Mouse (Mus musculus): ENCODE data around the gene Pym1. TPM values are rescaled to one million over a fixed set of nuclear protein-coding genes. Genes with fewer than 3 reads are reported as not detected.

The Pym1 gene
- polyA plus RNA-seq (2017; shearing (Covaris generic)) = 31.6 TPM

GRCm38 (mm10) chr10:128747646-128748251 lies at the start of gene Pym1:
Pym1 (plus strand) TSS chr10:128747889.

GRCm38 (mm10) chr10:128703895-128704294 lies 43.8 kb upstream of the Pym1 start, which contains the start of gene Pmel:
Pmel (plus strand) TSS chr10:128704195.

GRCm38 (mm10) chr10:128704491-128705316 lies 43.0 kb upstream of the Pym1 start, which contains the start of gene Cdk2:
Cdk2 (minus strand) TSS chr10:128705031.

GRCm38 (mm10) chr10:128744680-128745601 lies 2.7 kb upstream of the Pym1 start, which contains the start of gene Dgka:
Dgka (minus strand) TSS chr10:128744855.

GRCm38 (mm10) chr10:128790398-128791124 lies 42.9 kb downstream of the Pym1 start, which contains the start of gene Mmp19:
Mmp19 (plus strand) TSS chr10:128790910.

GRCm38 (mm10) chr10:128803771-128804270 lies 56.1 kb downstream of the Pym1 start, which contains the start of gene Dnajc14:
Dnajc14 (plus strand) TSS chr10:128804062.

GRCm38 (mm10) chr10:128804271-128805091 lies 56.8 kb downstream of the Pym1 start, which contains the start of gene Tmem198b:
Tmem198b (minus strand) TSS chr10:128804370.

Other genes starting within 250 kb of the Pym1 start
- gene Myl6b, start 249.2 kb upstream of the Pym1 start, polyA plus RNA-seq (2017; shearing (Covaris generic)) = 5.6 TPM
- 212 TPM for gene Esyt1, start 222.0 kb upstream of the Pym1 start, polyA plus RNA-seq (2017; shearing (Covaris generic))
- 40.2 TPM for gene Zc3h10, start 200.1 kb upstream of the Pym1 start, polyA plus RNA-seq (2017; shearing (Covaris generic))
- 2,472 TPM for gene Rpl41, start 198.6 kb upstream of the Pym1 start, polyA plus RNA-seq (2017; shearing (Covaris generic))
- gene Pa2g4, start 181.9 kb upstream of the Pym1 start, polyA plus RNA-seq (2017; shearing (Covaris generic)) = 35.3 TPM
- gene Erbb3, start 158.2 kb upstream of the Pym1 start, polyA plus RNA-seq (2017; shearing (Covaris generic)) = 12.6 TPM
- gene Rps26, start 121.1 kb upstream of the Pym1 start, polyA plus RNA-seq (2017; shearing (Covaris generic)) = 590 TPM
- gene Ikzf4, start 101.9 kb upstream of the Pym1 start, polyA plus RNA-seq (2017; shearing (Covaris generic)) = 171 TPM
- gene Suox, start 73.8 kb upstream of the Pym1 start, polyA plus RNA-seq (2017; shearing (Covaris generic)) = 61.8 TPM
- gene Rab5b, start 51.6 kb upstream of the Pym1 start, polyA plus RNA-seq (2017; shearing (Covaris generic)) = 56.8 TPM
- 4.6 TPM for gene Pmel, start 43.7 kb upstream of the Pym1 start, polyA plus RNA-seq (2017; shearing (Covaris generic))
- gene Cdk2, start 42.9 kb upstream of the Pym1 start, polyA plus RNA-seq (2017; shearing (Covaris generic)) = 47.2 TPM
- gene Dgka, start 3.0 kb upstream of the Pym1 start, polyA plus RNA-seq (2017; shearing (Covaris generic)) = 706 TPM
- not detected for gene Mmp19, start 43.0 kb downstream of the Pym1 start, polyA plus RNA-seq (2017; shearing (Covaris generic))
- 136 TPM for gene Dnajc14, start 56.2 kb downstream of the Pym1 start, polyA plus RNA-seq (2017; shearing (Covaris generic))
- gene Tmem198b, start 56.5 kb downstream of the Pym1 start, polyA plus RNA-seq (2017; shearing (Covaris generic)) = 6.1 TPM
- gene Sarnp, start 69.4 kb downstream of the Pym1 start, polyA plus RNA-seq (2017; shearing (Covaris generic)) = 149 TPM
- 89.2 TPM for gene Ormdl2, start 73.8 kb downstream of the Pym1 start, polyA plus RNA-seq (2017; shearing (Covaris generic))
- 1.2 TPM for gene Gdf11, start 143.8 kb downstream of the Pym1 start, polyA plus RNA-seq (2017; shearing (Covaris generic))
- 1.2 TPM for gene Cd63, start 153.1 kb downstream of the Pym1 start, polyA plus RNA-seq (2017; shearing (Covaris generic))
- 21.9 TPM for gene Rdh5, start 175.0 kb downstream of the Pym1 start, polyA plus RNA-seq (2017; shearing (Covaris generic))
- gene Bloc1s1, start 176.1 kb downstream of the Pym1 start, polyA plus RNA-seq (2017; shearing (Covaris generic)) = 196 TPM
- 9.1 TPM for gene Itga7, start 185.9 kb downstream of the Pym1 start, polyA plus RNA-seq (2017; shearing (Covaris generic))
- not detected for gene Mettl7b, start 213.1 kb downstream of the Pym1 start, polyA plus RNA-seq (2017; shearing (Covaris generic))
- not detected for gene Olfr9, start 241.5 kb downstream of the Pym1 start, polyA plus RNA-seq (2017; shearing (Covaris generic))

Data from inflammation-experienced regulatory T-cells, adult 16 weeks (primary cell).